Mouse (Mus musculus): ENCODE data around the gene Phlda2.

GRCm38 (mm10) chr7:143546554-143546953 is 43.6 kb upstream of the Phlda2 start:
- no peak for TF ChIP-seq CTCF (IDR thresholded peaks at IDR 0.05; ENCODE audit: low read depth, low read length)
- no peak for TF ChIP-seq TAL1 (conservative IDR thresholded peaks at IDR 0.05; ENCODE audit: low read depth, low read length)
- TF ChIP-seq POLR2AphosphoS5 (IDR thresholded peaks at IDR 0.05; ENCODE audit: insufficient replicate concordance, low read depth, low read length), result no peak
- TF ChIP-seq GATA1 (IDR thresholded peaks at IDR 0.05; ENCODE audit: borderline replicate concordance, low read length), result no peak
- no peak for TF ChIP-seq GATA2 (IDR thresholded peaks at IDR 0.05; ENCODE audit: borderline replicate concordance, low read depth, low read length)

Measured in G1E (cell line).